Mouse (Mus musculus) bone marrow macrophage, adult 2 months (primary cell): ENCODE results near the gene Dpep2nb.

Experiments
- CTCF ChIP-seq: IDR thresholded peaks from 2 replicates; pipeline ENCODE4 v1.5.1; 2012; ENCODE audit warnings: low read depth, mild to moderate bottlenecking, low read length, moderate library complexity
- POLR2A ChIP-seq: IDR thresholded peaks from 2 replicates; pipeline ENCODE4 v1.6.1; 2012; ENCODE audit warnings: mild to moderate bottlenecking, low read depth, low read length, borderline replicate concordance

DNA sequence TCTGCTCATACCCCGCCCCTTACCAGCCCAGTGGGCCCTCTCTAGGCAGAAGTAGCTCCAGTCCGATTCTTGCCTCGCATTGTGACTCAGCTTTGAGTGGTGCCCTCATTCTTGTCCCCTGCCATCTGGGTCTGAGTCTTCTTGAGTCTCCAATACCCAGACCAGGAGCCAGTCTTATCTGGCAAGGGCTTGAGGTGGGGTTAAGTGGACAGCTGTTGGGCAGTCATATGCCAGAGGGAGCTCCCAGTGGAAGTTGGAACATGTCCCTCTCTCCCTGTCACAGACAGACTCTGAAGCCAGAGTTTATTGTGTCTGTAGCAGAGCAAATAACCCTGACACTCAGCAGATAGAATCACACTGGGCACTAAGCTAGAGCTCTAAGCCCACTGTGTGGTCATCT is 45.3 kb upstream of the Dpep2nb start:
- TF ChIP-seq CTCF: no peak
- no peak for TF ChIP-seq POLR2A
